Mouse (Mus musculus): ENCODE measurements at regions not wholly inside any gene's neighbourhood (a gene's known extent, or its start where the extent isn't known, plus 50 kb on each side); places are given as distances from the start of the nearest gene placed in this dataset.

- TF ChIP-seq POLR2A (IDR thresholded peaks at IDR 0.05; ENCODE audit: insufficient read length, low read depth) (no peak), USF1 (IDR thresholded peaks at IDR 0.05; ENCODE audit: low read depth) (no peak), E2F4 (IDR thresholded peaks at IDR 0.05; ENCODE audit: insufficient read depth) (no peak), TCF12 (IDR thresholded peaks at IDR 0.05; ENCODE audit: insufficient read depth, poor library complexity, severe bottlenecking) (no peak), TCF3 (IDR thresholded peaks at IDR 0.05; ENCODE audit: insufficient read length, low read depth) (no peak), CEBPB (IDR thresholded peaks at IDR 0.05; ENCODE audit: insufficient read depth, poor library complexity, severe bottlenecking) (no peak), SRF (IDR thresholded peaks at IDR 0.05; ENCODE audit: control insufficient read depth, insufficient read length, low read depth) (no peak), MAX (IDR thresholded peaks at IDR 0.05; ENCODE audit: low read depth) (no peak), MYOD1 (IDR thresholded peaks at IDR 0.05; ENCODE audit: control insufficient read depth in 1 of 3, insufficient read length in 2 of 3, low read depth in 2 of 3) (no peak), POLR2AphosphoS2 (IDR thresholded peaks at IDR 0.05; ENCODE audit: insufficient read length, low read depth) (no peak), MYOG (IDR thresholded peaks at IDR 0.05; ENCODE audit: control insufficient read depth in 1 of 3, insufficient read depth in 1 of 3, insufficient read length in 2 of 3, low read depth in 2 of 3) (no peak), REST (IDR thresholded peaks at IDR 0.05; ENCODE audit: insufficient read depth, insufficient read length) (no peak)
Measured at GRCm38 (mm10) chr8:18065456-18065855, 912.6 kb downstream of the Defb40 start.
